Mouse (Mus musculus) spleen, adult 2 months (tissue): ENCODE measurements at regions not wholly inside any gene's neighbourhood (a gene's known extent, or its start where the extent isn't known, plus 50 kb on each side); places are given as distances from the start of the nearest gene placed in this dataset.

Source experiments
- CTCF ChIP-seq: fragments of 200-500 bp; IDR thresholded peaks from 2 replicates; pipeline ENCODE4 v1.5.1; 2011; ENCODE audit warnings: mild to moderate bottlenecking, inconsistent platforms; ENCODE audit not compliant: insufficient read depth, insufficient read length, insufficient replicate concordance; ENCODE audit errors: extremely low read depth
- POLR2A ChIP-seq: fragments of 200-500 bp; IDR thresholded peaks from 2 replicates; pipeline ENCODE4 v1.6.1; 2011; ENCODE audit warnings: low read depth, low read length, inconsistent platforms

DNA sequence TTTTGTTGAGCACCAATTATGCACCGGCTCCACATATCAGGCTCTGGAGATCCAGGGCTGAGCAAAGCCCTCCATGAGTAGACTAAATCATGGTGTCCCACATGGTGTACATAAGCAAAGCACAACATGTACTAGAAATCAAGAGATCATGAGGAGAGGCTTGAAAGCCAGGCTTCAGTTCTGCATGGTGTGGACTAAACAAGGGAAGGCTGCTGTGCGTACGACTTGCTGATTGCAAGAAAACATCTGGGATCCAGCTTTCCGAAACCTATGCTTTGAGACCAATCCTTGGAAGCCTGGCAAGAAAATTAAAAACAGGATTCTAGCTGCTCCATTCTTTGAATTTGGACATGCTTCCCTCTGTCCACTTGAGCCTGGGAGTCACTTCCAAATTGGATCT is 249.1 kb upstream of the Sp8 start:
- TF ChIP-seq CTCF, result no peak
- no peak for TF ChIP-seq POLR2A
